Mouse (Mus musculus) neural tube, embryonic 11.5 days (tissue): ENCODE measurements around the gene Card11. TPM values are rescaled to one million over a fixed set of nuclear protein-coding genes. Genes with fewer than 3 reads are reported as not detected.

ENCODE experiments used
- ATAC-seq: fragments of 200-750 bp; cut with Nextera tagmentation; 2 replicates; pipeline ENCODE4 v1.8.0; 2017; ENCODE audit warnings: moderate number of reproducible peaks, mild to moderate bottlenecking, moderate TSS enrichment, moderate library complexity; ENCODE audit not compliant: insufficient read depth, low FRiP score, low TSS enrichment
- DNase-seq: peaks from one replicate; pipeline ENCODE4 v3.0.0-alpha.2; 2015; ENCODE audit warnings: low spot score
- H3K27ac ChIP-seq: fragments of 300-500 bp; sonication (generic); 2 replicates; pipeline ENCODE4 v1.5.1; 2014; ENCODE audit warnings: low read depth, mild to moderate bottlenecking, low read length
- H3K27me3 ChIP-seq: fragments of 300-500 bp; sonication (generic); 2 replicates; pipeline ENCODE4 v1.6.1; 2014; ENCODE audit warnings: mild to moderate bottlenecking, low read length, mixed read lengths; ENCODE audit not compliant: control insufficient read depth, insufficient read depth
- H3K36me3 ChIP-seq: fragments of 300-500 bp; sonication (generic); 2 replicates; pipeline ENCODE4 v1.6.1; 2014; ENCODE audit warnings: mild to moderate bottlenecking, low read length, moderate library complexity, mixed read lengths; ENCODE audit not compliant: control insufficient read depth, insufficient read depth
- H3K4me1 ChIP-seq: fragments of 300-500 bp; sonication (generic); 2 replicates; pipeline ENCODE4 v1.6.1; 2014; ENCODE audit warnings: low read length, mixed read lengths; ENCODE audit not compliant: control insufficient read depth, insufficient read depth
- H3K4me2 ChIP-seq: fragments of 300-500 bp; sonication (generic); 2 replicates; pipeline ENCODE4 v1.6.1; 2014; ENCODE audit warnings: low read depth, mild to moderate bottlenecking, moderate library complexity
- H3K4me3 ChIP-seq: fragments of 300-500 bp; sonication (generic); 2 replicates; pipeline ENCODE4 v1.5.1; 2014; ENCODE audit warnings: low read depth, low read length
- H3K9ac ChIP-seq: fragments of 300-500 bp; sonication (generic); 2 replicates; pipeline ENCODE4 v1.6.1; 2014; ENCODE audit warnings: mild to moderate bottlenecking, low read length
- H3K9me3 ChIP-seq: fragments of 300-500 bp; sonication (generic); 2 replicates; pipeline ENCODE4 v1.6.1; 2016; ENCODE audit warnings: low read length; ENCODE audit not compliant: control insufficient read depth
- WGBS: fragments of 180-500 bp; shearing (Covaris S2); extraction: QIAGEN DNeasy Blood & Tissue Kit; methylation state at CpG from one replicate; pipeline ENCODE4 v1.1.7; 2014; 5-methylcytosine and 5-hydroxymethylcytosine counted together
- microRNA-seq: library from miRNA; unstranded; fragments of <30 nt; microRNA quantifications from one replicate; pipeline ENCODE4, GENCODE M21; 2016
- polyA plus RNA-seq: library from polyadenylated mRNA; unstranded; fragments of >200 nt; fragmentation: Nextera tagmentation; extraction: Ambion mirVana; gene quantifications from 2 replicates; pipeline ENCODE4 v1.2.1, GENCODE M21; 2014

Gene Card11
- polyA plus RNA-seq, 1 experiment from 2014 or later = 0.09 TPM

DNA sequence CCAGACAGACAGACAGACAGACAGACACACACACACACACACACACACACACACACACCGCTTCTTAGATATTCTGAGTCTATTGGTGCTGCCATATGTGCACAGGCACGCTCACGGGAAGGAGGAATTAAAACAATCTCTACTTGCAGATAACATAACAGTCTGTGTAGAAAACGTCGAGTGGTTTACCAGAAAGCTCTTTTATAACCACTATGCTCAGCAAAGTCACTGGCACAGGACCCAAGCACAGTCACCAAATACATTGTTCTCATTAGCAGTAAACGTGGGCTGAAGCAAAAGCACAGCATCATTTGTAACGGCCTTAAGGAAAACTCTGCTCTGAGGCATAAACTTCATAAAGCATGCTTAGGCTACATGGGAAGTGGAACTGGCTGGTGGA, 176.3 kb downstream of the Card11 start:
- WGBS = 91% methylated on average over 7 of the region's 7 CpGs
- H3K4me1 ChIP-seq = peaks cover 12% of the 10 kb centered on the region
- no peak overlapping the region for H3K4me2 ChIP-seq
- H3K9ac ChIP-seq = no peak overlapping the region
- no peak for DNase-seq
- no peaks in the 10 kb centered on the region for H3K9me3 ChIP-seq
- no peak overlapping the region for H3K4me3 ChIP-seq
- H3K27ac ChIP-seq = no peak overlapping the region
- no peaks in the 10 kb centered on the region for H3K27me3 ChIP-seq
- H3K36me3 ChIP-seq = no peaks in the 10 kb centered on the region
- ATAC-seq = no peak

- 94% methylated on average over 2 of the region's 2 CpGs for WGBS
- no peak for DNase-seq
- H3K4me3 ChIP-seq = no peak overlapping the region
Observed at GRCm38 (mm10) chr5:140823386-140823785, 177.0 kb downstream of the Card11 start.

More at GRCm38 (mm10) chr5:140823386-140823785, 177.0 kb downstream of the Card11 start:
- H3K27me3 ChIP-seq = no peaks in the 10 kb centered on the region
- no peaks in the 10 kb centered on the region for H3K9me3 ChIP-seq
- H3K4me2 ChIP-seq = no peak overlapping the region
- no peak overlapping the region for H3K27ac ChIP-seq
- H3K9ac ChIP-seq = no peak overlapping the region
- no peaks in the 10 kb centered on the region for H3K36me3 ChIP-seq
- peaks cover 10% of the 10 kb centered on the region; the same call in 1 of the 2 replicates for H3K4me1 ChIP-seq
- no peak for ATAC-seq

Small RNA genes within 50 kb of the gene (microRNA-seq; reads per million reads assigned to microRNA genes)
- not detected for gene Gm44385

Other genes with a start within 250 kb of the Card11 start
- gene Gna12, start 170.2 kb downstream of the Card11 start, polyA plus RNA-seq = 60.3 and 65.0 TPM in 2 replicates
- gene Sdk1, start 240.9 kb upstream of the Card11 start, polyA plus RNA-seq = 1.9 and 2.3 TPM in 2 replicates